Mouse (Mus musculus) ES-Bruce4 (cell line): ENCODE measurements at regions not wholly inside any gene's neighbourhood (a gene's known extent, or its start where the extent isn't known, plus 50 kb on each side); places are given as distances from the start of the nearest gene placed in this dataset.
"Not testable (repeated sequence)": the region's sequence is repeated elsewhere in the genome, so short reads cannot be mapped to it uniquely, and the experiment has no call there.

Experiments
- H3K27ac ChIP-seq: 2 replicates; pipeline ENCODE4 v1.5.1; 2012; ENCODE audit warnings: low read length, inconsistent platforms; ENCODE audit not compliant: insufficient read depth
- H3K27me3 ChIP-seq: 2 replicates; pipeline ENCODE4 v1.6.1; 2012; ENCODE audit warnings: mild to moderate bottlenecking, low read length, inconsistent platforms; ENCODE audit not compliant: control insufficient read depth, poor library complexity, insufficient read depth, severe bottlenecking
- H3K36me3 ChIP-seq: 2 replicates; pipeline ENCODE4 v1.6.1; 2012; ENCODE audit warnings: inconsistent platforms, mild to moderate bottlenecking, low read length, moderate library complexity; ENCODE audit not compliant: control insufficient read depth, poor library complexity, insufficient read depth, severe bottlenecking
- H3K4me1 ChIP-seq: one replicate; pipeline ENCODE4 v1.8.1; 2011; ENCODE audit warnings: low read length; ENCODE audit not compliant: control insufficient read depth, insufficient read depth
- H3K4me3 ChIP-seq: 2 replicates; pipeline ENCODE4 v1.5.1; 2011; ENCODE audit warnings: low read depth, mild to moderate bottlenecking, low read length
- H3K9ac ChIP-seq: 2 replicates; pipeline ENCODE4 v1.6.1; 2012; ENCODE audit warnings: low read depth, mild to moderate bottlenecking, inconsistent platforms; ENCODE audit not compliant: poor library complexity, severe bottlenecking
- H3K9me3 ChIP-seq: replicated peaks from 2 replicates; pipeline ENCODE4 v1.6.1; 2012; ENCODE audit warnings: mild to moderate bottlenecking, low read length, inconsistent platforms; ENCODE audit not compliant: control insufficient read depth, poor library complexity, insufficient read depth, severe bottlenecking
- CTCF ChIP-seq: IDR thresholded peaks from one replicate; pipeline ENCODE4 v1.8.1; 2011; ENCODE audit warnings: low read depth, low read length
- EP300 ChIP-seq: IDR thresholded peaks from 2 replicates; pipeline ENCODE4 v1.6.1; 2011; ENCODE audit warnings: low read depth, low read length; ENCODE audit not compliant: insufficient read depth
- POLR2A ChIP-seq: IDR thresholded peaks from one replicate; pipeline ENCODE4 v1.8.1; 2011; ENCODE audit warnings: low read length; ENCODE audit not compliant: insufficient read depth

- TF ChIP-seq CTCF = no peak
- no peak for TF ChIP-seq EP300
- no peak for TF ChIP-seq POLR2A
- H3K4me1 ChIP-seq = no peaks in the 10 kb centered on the region
- no peak overlapping the region for H3K27ac ChIP-seq
Measured at GRCm38 (mm10) chr3:7713741-7714140, 1093.5 kb upstream of the 1700008P02Rik start.

GRCm38 (mm10) chr3:7713130-7713529 is 1092.9 kb upstream of the 1700008P02Rik start:
- no peaks in the 10 kb centered on the region for H3K4me1 ChIP-seq
- TF ChIP-seq CTCF (no peak), POLR2A (no peak)

More at GRCm38 (mm10) chr3:7713741-7714140, 1093.5 kb upstream of the 1700008P02Rik start:
- Histone ChIP-seq H3K36me3 (no peaks in the 10 kb centered on the region), H3K4me3 (no peak overlapping the region), H3K9me3 (no peaks in the 10 kb centered on the region), H3K9ac (no peak overlapping the region), H3K27me3 (no peaks in the 10 kb centered on the region)

GRCm38 (mm10) chr3:7712466-7712865 is 1092.2 kb upstream of the 1700008P02Rik start:
- no peak overlapping the region for H3K27ac ChIP-seq
- TF ChIP-seq POLR2A (no peak), EP300 (no peak), CTCF (no peak)
- no peaks in the 10 kb centered on the region for H3K36me3 ChIP-seq
- no peaks in the 10 kb centered on the region for H3K4me1 ChIP-seq
- no peak overlapping the region for H3K9ac ChIP-seq
- no peak overlapping the region for H3K4me3 ChIP-seq
- no peaks in the 10 kb centered on the region for H3K27me3 ChIP-seq
- H3K9me3 ChIP-seq = no peaks in the 10 kb centered on the region

More at GRCm38 (mm10) chr3:7713130-7713529, 1092.9 kb upstream of the 1700008P02Rik start:
- no peak overlapping the region for H3K9ac ChIP-seq
- H3K36me3 ChIP-seq = no peaks in the 10 kb centered on the region
- no peak overlapping the region for H3K27ac ChIP-seq
- no peaks in the 10 kb centered on the region for H3K9me3 ChIP-seq
- H3K4me3 ChIP-seq = no peak overlapping the region
- no peaks in the 10 kb centered on the region for H3K27me3 ChIP-seq

- no peak overlapping the region for H3K9ac ChIP-seq
- no peaks in the 10 kb centered on the region for H3K4me1 ChIP-seq
- no peaks in the 10 kb centered on the region for H3K27me3 ChIP-seq
- H3K4me3 ChIP-seq = no peak overlapping the region
- H3K36me3 ChIP-seq = no peaks in the 10 kb centered on the region
- TF ChIP-seq EP300 (no peak), CTCF (no peak), POLR2A (no peak)
- no peak overlapping the region for H3K27ac ChIP-seq
- no peaks in the 10 kb centered on the region for H3K9me3 ChIP-seq
Measured at GRCm38 (mm10) chr3:7708609-7709008, 1088.4 kb upstream of the 1700008P02Rik start.

- H3K9me3 ChIP-seq = peaks cover 41% of the 10 kb centered on the region
- no peak overlapping the region for H3K9ac ChIP-seq
- no peak overlapping the region for H3K4me3 ChIP-seq
- no peaks in the 10 kb centered on the region for H3K36me3 ChIP-seq
- H3K27ac ChIP-seq = peak overlapping the region; percentile 93
- TF ChIP-seq EP300 (no peak), POLR2A (no peak), CTCF (no peak)
- no peaks in the 10 kb centered on the region for H3K4me1 ChIP-seq
- H3K27me3 ChIP-seq = no peaks in the 10 kb centered on the region
Measured at GRCm38 (mm10) chr3:7683536-7683935, 1063.3 kb upstream of the 1700008P02Rik start.

- Histone ChIP-seq H3K27ac (peak overlapping the region; percentile 98), H3K9me3 (peaks cover 45% of the 10 kb centered on the region)
- not testable (repeated sequence) for H3K4me3 ChIP-seq, H3K27me3 ChIP-seq, H3K36me3 ChIP-seq, H3K9ac ChIP-seq, H3K4me1 ChIP-seq
Measured at GRCm38 (mm10) chr3:7682816-7683215, 1062.6 kb upstream of the 1700008P02Rik start.
